Mouse (Mus musculus) kidney, postnatal 0 days (tissue): ENCODE results near the gene 4933416C03Rik. TPM values are rescaled to one million over a fixed set of nuclear protein-coding genes. Genes with fewer than 3 reads are reported as not detected.

Experiments used
- ATAC-seq: fragments of 200-750 bp; cut with Nextera tagmentation; replicated peaks from 2 replicates; pipeline ENCODE4 v1.8.0; 2017; ENCODE audit warnings: low read depth, moderate number of reproducible peaks, moderate TSS enrichment, moderate library complexity; ENCODE audit not compliant: low FRiP score
- DNase-seq: peaks from one replicate; pipeline ENCODE4 v3.0.0-alpha.2; 2016; ENCODE audit warnings: low spot score
- H3K27ac ChIP-seq: fragments of 300-500 bp; sonication (generic); 2 replicates; pipeline ENCODE4 v1.5.1; 2014; ENCODE audit warnings: mild to moderate bottlenecking
- H3K27me3 ChIP-seq: fragments of 300-500 bp; sonication (generic); 2 replicates; pipeline ENCODE4 v1.6.1; 2014; ENCODE audit warnings: low read length, mixed read lengths; ENCODE audit not compliant: insufficient read depth
- H3K36me3 ChIP-seq: fragments of 300-500 bp; sonication (generic); 2 replicates; pipeline ENCODE4 v1.6.1; 2014; ENCODE audit warnings: low read length, mixed read lengths; ENCODE audit not compliant: insufficient read depth
- H3K4me1 ChIP-seq: fragments of 300-500 bp; sonication (generic); replicated peaks from 2 replicates; pipeline ENCODE4 v1.6.1; 2014; ENCODE audit warnings: antibody characterized with exemption, low read length, mixed read lengths; ENCODE audit not compliant: insufficient read depth
- H3K4me2 ChIP-seq: fragments of 300-500 bp; sonication (generic); 2 replicates; pipeline ENCODE4 v1.6.1; 2014; ENCODE audit warnings: mild to moderate bottlenecking, low read length, moderate library complexity, mixed read lengths
- H3K4me3 ChIP-seq: fragments of 300-500 bp; sonication (generic); replicated peaks from 2 replicates; pipeline ENCODE4 v1.5.1; 2014; ENCODE audit warnings: low read depth, low read length
- H3K9ac ChIP-seq: fragments of 300-500 bp; sonication (generic); 2 replicates; pipeline ENCODE4 v1.6.1; 2014; ENCODE audit warnings: low read depth, low read length
- H3K9me3 ChIP-seq: fragments of 300-500 bp; sonication (generic); replicated peaks from 2 replicates; pipeline ENCODE4 v1.6.1; 2016; ENCODE audit warnings: low read length, inconsistent platforms, mixed read lengths
- CTCF ChIP-seq: IDR thresholded peaks from 2 replicates; pipeline ENCODE4 v1.5.1; 2016; ENCODE audit warnings: antibody characterized with exemption, low read depth, mild to moderate bottlenecking, moderate library complexity
- WGBS: fragments of 180-500 bp; shearing (Covaris S2); extraction: QIAGEN DNeasy Blood & Tissue Kit; methylation state at CpG from one replicate; pipeline ENCODE4 v1.1.7; 2014; 5-methylcytosine and 5-hydroxymethylcytosine counted together
- polyA plus RNA-seq: library from polyadenylated mRNA; unstranded; fragments of >200 nt; fragmentation: Nextera tagmentation; extraction: Ambion mirVana; gene quantifications from 2 replicates; pipeline ENCODE4 v1.2.1, GENCODE M21; 2015

The 4933416C03Rik gene
- polyA plus RNA-seq, 1 experiment from 2014 or later: not detected

DNA sequence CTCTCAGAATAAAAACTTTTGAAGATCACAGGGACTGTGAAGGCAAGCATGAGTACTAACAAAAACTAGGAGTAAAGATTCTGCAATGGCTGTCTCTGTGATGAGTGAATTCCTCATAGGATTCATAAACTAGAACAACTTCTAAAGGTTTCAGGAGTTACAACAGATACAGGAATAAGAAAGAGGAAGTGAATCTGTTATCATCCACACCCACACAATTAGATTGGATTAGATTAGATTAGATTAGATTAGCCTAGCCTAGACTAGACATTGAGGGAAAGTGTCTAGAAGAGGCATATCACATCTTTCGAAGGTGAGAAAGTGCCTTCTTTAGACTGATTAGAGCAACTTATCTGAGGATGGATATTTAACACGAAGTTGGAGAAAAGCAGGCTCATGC, 21.5 kb upstream of the 4933416C03Rik start:
- Histone ChIP-seq H3K9ac (no peak overlapping the region), H3K27ac (no peak overlapping the region), H3K4me1 (no peaks in the 10 kb centered on the region), H3K4me3 (no peak overlapping the region), H3K4me2 (no peak overlapping the region), H3K36me3 (no peaks in the 10 kb centered on the region), H3K27me3 (no peaks in the 10 kb centered on the region), H3K9me3 (no peaks in the 10 kb centered on the region)
- no peak for ATAC-seq
- no peak for TF ChIP-seq CTCF
- WGBS: 92% methylated on average over 2 of the region's 2 CpGs
- DNase-seq: no peak

DNA sequence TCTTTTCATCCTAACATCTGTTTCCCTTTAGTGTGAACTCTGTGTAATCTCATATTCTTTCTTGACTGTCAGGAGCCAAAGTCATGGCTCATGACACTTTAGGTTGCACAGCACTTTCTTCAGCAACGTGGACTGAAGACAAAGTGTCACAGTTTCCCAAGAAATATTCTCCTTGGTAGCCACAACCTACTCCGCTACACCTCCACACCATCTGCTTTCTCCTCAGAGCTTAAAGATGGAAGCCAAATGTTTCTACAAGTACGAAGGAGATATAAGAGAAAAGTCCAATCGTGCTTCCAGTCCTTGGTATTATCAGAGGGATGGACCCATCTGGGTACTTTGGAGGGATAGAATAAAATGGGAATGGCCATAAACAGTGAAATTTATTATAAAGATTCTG, 18.5 kb upstream of the 4933416C03Rik start:
- no peak overlapping the region for H3K4me3 ChIP-seq
- no peak overlapping the region for H3K9ac ChIP-seq
- 67% methylated on average over 4 of the region's 4 CpGs for WGBS
- no peak for DNase-seq
- H3K27ac ChIP-seq: no peak overlapping the region
- H3K4me2 ChIP-seq: no peak overlapping the region
- H3K4me1 ChIP-seq: no peaks in the 10 kb centered on the region
- H3K9me3 ChIP-seq: no peaks in the 10 kb centered on the region
- no peaks in the 10 kb centered on the region for H3K36me3 ChIP-seq
- no peaks in the 10 kb centered on the region for H3K27me3 ChIP-seq
- TF ChIP-seq CTCF: no peak
- no peak for ATAC-seq

DNA sequence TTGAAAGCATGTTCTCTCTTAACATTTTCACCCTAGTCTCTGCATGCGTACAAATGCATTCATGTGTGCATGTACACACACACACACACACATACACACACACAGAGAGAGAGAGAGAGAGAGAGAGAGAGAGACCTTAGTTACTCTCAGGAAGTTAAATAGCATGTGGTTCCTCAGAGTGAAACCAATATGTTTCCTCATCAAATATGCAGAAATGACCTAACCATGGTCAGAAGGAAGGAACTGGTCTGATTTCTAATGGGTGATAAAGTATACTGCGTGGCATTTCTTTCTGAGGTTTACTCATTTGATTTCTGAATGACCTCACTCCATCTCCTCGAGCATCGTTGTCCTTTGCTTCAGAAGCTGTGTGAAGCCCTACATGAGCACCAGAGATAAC, 17.5 kb upstream of the 4933416C03Rik start:
- no peak for TF ChIP-seq CTCF
- H3K27ac ChIP-seq: no peak overlapping the region
- H3K9ac ChIP-seq: no peak overlapping the region
- WGBS: 81% methylated on average over 4 of the region's 4 CpGs
- H3K4me3 ChIP-seq: no peak overlapping the region
- DNase-seq: no peak
- H3K36me3 ChIP-seq: no peaks in the 10 kb centered on the region
- H3K9me3 ChIP-seq: no peaks in the 10 kb centered on the region
- H3K4me2 ChIP-seq: no peak overlapping the region
- H3K27me3 ChIP-seq: no peaks in the 10 kb centered on the region
- no peaks in the 10 kb centered on the region for H3K4me1 ChIP-seq
- no peak for ATAC-seq

DNA sequence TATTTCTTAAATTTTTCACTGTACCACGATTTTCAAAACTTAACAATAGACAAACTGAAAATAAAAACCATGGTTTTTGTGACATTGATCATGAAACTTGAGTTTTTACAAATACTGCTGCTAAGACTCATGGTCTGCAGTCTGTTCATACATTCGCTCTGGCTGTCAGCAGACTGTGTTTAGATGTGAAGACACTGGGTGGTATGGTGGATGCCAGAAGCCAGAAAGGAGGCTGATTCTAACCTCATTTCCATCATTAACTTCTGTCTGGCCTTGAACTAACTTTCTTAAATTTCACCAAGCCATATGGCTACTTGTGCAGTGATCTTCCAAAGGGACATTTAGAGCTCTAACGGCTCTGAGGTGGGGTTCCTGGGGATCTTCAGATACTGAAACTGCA, 16.7 kb upstream of the 4933416C03Rik start:
- Histone ChIP-seq H3K4me3 (no peak overlapping the region), H3K9ac (no peak overlapping the region), H3K36me3 (no peaks in the 10 kb centered on the region), H3K4me1 (no peaks in the 10 kb centered on the region), H3K27ac (no peak overlapping the region), H3K4me2 (no peak overlapping the region), H3K27me3 (no peaks in the 10 kb centered on the region), H3K9me3 (no peaks in the 10 kb centered on the region)
- ATAC-seq (no peak), DNase-seq (no peak)
- no peak for TF ChIP-seq CTCF
- WGBS: 72% methylated on average over 3 of the region's 3 CpGs

DNA sequence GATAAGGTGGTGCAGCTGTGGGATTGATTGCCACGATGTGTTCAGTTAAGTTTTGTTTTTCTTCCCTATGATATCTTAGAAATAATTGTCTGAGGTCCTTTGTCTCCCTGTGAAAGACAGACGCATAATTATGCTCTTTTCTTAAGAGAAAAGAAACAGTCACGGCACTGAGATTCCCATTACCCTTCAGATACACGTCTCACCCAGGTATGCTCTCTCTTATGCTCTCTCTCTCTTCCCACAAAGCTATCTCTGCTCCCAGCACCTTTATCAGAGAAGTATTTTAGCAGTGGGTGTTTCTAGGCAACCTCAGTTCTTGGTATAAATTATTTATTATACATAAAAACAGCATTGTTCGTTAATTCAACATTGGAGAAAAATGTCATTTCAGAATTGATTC, 11.6 kb upstream of the 4933416C03Rik start:
- Histone ChIP-seq H3K36me3 (no peaks in the 10 kb centered on the region), H3K4me1 (no peaks in the 10 kb centered on the region), H3K4me2 (no peak overlapping the region), H3K9ac (no peak overlapping the region), H3K9me3 (no peaks in the 10 kb centered on the region), H3K27ac (no peak overlapping the region), H3K27me3 (no peaks in the 10 kb centered on the region), H3K4me3 (no peak overlapping the region)
- WGBS: 79% methylated on average over 5 of the region's 5 CpGs
- TF ChIP-seq CTCF: no peak
- ATAC-seq (no peak), DNase-seq (no peak)

DNA sequence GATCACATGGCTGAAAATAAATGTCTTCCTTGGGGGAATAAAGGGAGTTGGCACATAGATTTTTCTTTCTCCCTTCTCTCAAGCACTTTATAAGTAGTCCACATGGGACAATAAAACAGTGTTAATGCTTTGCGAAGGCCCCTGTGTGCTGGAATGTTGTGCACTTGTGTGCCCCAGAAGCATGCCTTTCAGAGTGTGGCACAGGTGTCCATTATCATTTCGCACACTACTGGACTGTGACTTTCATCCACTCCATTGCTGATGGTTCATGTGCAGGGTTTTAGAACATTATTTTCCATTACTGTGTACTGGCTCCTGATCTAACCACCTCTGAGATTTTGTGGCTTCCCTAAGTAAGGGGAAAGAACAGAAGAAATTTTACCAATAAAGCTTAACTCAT, 10.1 kb upstream of the 4933416C03Rik start:
- no peak for ATAC-seq
- H3K36me3 ChIP-seq: no peaks in the 10 kb centered on the region
- H3K4me3 ChIP-seq: no peak overlapping the region
- WGBS: 77% methylated on average over 2 of the region's 2 CpGs
- no peaks in the 10 kb centered on the region for H3K4me1 ChIP-seq
- H3K27ac ChIP-seq: no peak overlapping the region
- H3K4me2 ChIP-seq: no peak overlapping the region
- no peaks in the 10 kb centered on the region for H3K9me3 ChIP-seq
- H3K27me3 ChIP-seq: no peaks in the 10 kb centered on the region
- no peak for TF ChIP-seq CTCF
- no peak overlapping the region for H3K9ac ChIP-seq
- no peak for DNase-seq

DNA sequence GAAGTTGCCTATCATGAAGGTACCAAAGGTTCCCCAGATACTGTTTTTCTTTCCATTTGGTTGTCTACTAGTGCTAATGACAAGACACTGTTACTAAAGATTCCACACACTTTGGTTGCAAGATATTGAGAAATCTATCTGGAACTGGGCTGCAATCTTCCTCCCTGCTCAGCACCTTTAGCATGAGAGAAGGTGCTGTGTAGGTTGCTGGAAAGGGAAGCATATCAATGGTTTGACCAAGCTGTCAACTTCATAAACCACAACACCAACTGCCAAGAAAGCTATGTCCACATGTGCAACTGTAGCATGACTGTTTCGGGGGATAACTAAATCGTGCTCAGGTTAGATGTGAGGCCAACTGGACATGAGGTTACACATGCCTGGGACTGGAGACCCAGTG, 7.7 kb upstream of the 4933416C03Rik start:
- H3K27ac ChIP-seq: no peak overlapping the region
- no peak overlapping the region for H3K9ac ChIP-seq
- H3K9me3 ChIP-seq: no peaks in the 10 kb centered on the region
- H3K36me3 ChIP-seq: no peaks in the 10 kb centered on the region
- TF ChIP-seq CTCF: no peak
- WGBS: 84% methylated on average over 2 of the region's 2 CpGs
- H3K4me3 ChIP-seq: no peak overlapping the region
- H3K4me1 ChIP-seq: no peaks in the 10 kb centered on the region
- no peak for DNase-seq
- H3K27me3 ChIP-seq: no peaks in the 10 kb centered on the region
- H3K4me2 ChIP-seq: no peak overlapping the region
- no peak for ATAC-seq
